Mouse (Mus musculus) intestine, embryonic 16.5 days (tissue): ENCODE results near the gene Gm8232. TPM values are rescaled to one million over a fixed set of nuclear protein-coding genes. Genes with fewer than 3 reads are reported as not detected.
"Not testable (repeated sequence)": the region's sequence is repeated elsewhere in the genome, so short reads cannot be mapped to it uniquely, and the experiment has no call there.

ENCODE experiments used
- ATAC-seq: fragments of 200-750 bp; cut with Nextera tagmentation; 2 replicates; pipeline ENCODE4 v1.8.0; 2017; ENCODE audit warnings: moderate TSS enrichment, moderate library complexity
- H3K27ac ChIP-seq: fragments of 300-500 bp; sonication (generic); 2 replicates; pipeline ENCODE4 v1.5.1; 2014; ENCODE audit warnings: mild to moderate bottlenecking, low read length
- H3K27me3 ChIP-seq: fragments of 300-500 bp; sonication (generic); replicated peaks from 2 replicates; pipeline ENCODE4 v1.6.1; 2014; ENCODE audit warnings: low read length, control low read depth, mixed read lengths; ENCODE audit not compliant: control insufficient read depth, insufficient read depth
- H3K36me3 ChIP-seq: fragments of 300-500 bp; sonication (generic); 2 replicates; pipeline ENCODE4 v1.6.1; 2014; ENCODE audit warnings: low read length, control low read depth; ENCODE audit not compliant: control insufficient read depth, insufficient read depth
- H3K4me1 ChIP-seq: fragments of 300-500 bp; sonication (generic); 2 replicates; pipeline ENCODE4 v1.6.1; 2014; ENCODE audit warnings: low read length, control low read depth, mixed read lengths; ENCODE audit not compliant: control insufficient read depth, insufficient read depth
- H3K4me2 ChIP-seq: fragments of 300-500 bp; sonication (generic); 2 replicates; pipeline ENCODE4 v1.6.1; 2014; ENCODE audit warnings: low read depth, low read length, control low read depth
- H3K4me3 ChIP-seq: fragments of 300-500 bp; sonication (generic); 2 replicates; pipeline ENCODE4 v1.5.1; 2014; ENCODE audit warnings: mild to moderate bottlenecking, low read length
- H3K9ac ChIP-seq: fragments of 300-500 bp; sonication (generic); 2 replicates; pipeline ENCODE4 v1.6.1; 2014; ENCODE audit warnings: low read depth, low read length
- H3K9me3 ChIP-seq: fragments of 300-500 bp; sonication (generic); 2 replicates; pipeline ENCODE4 v1.6.1; 2016; ENCODE audit warnings: low read length, control low read depth; ENCODE audit not compliant: control insufficient read depth
- WGBS: fragments of 180-500 bp; shearing (Covaris S2); extraction: QIAGEN DNeasy Blood & Tissue Kit; methylation state at CpG from one replicate; pipeline ENCODE4 v1.1.7; 2014; 5-methylcytosine and 5-hydroxymethylcytosine counted together
- polyA plus RNA-seq: library from polyadenylated mRNA; unstranded; fragments of >200 nt; fragmentation: Nextera tagmentation; extraction: Ambion mirVana; gene quantifications from 2 replicates; pipeline ENCODE4 v1.2.1, GENCODE M21; 2015

The Gm8232 gene
- polyA plus RNA-seq = not detected in 2 replicates

- H3K4me2 ChIP-seq, H3K9ac ChIP-seq, H3K4me1 ChIP-seq, H3K9me3 ChIP-seq, ATAC-seq, H3K27ac ChIP-seq, H3K27me3 ChIP-seq, H3K4me3 ChIP-seq, H3K36me3 ChIP-seq: not testable (repeated sequence)
- 97% methylated on average over 3 of the region's 3 CpGs for WGBS
Observed at GRCm38 (mm10) chr14:44433335-44433734, at the start of gene Gm8232. TSS of gene Gm8232 (plus strand) at chr14:44433635.

GRCm38 (mm10) chr14:44384233-44384632, 49.2 kb upstream of the Gm8232 start:
- H3K27me3 ChIP-seq, ATAC-seq, H3K4me2 ChIP-seq, H3K9me3 ChIP-seq, H3K27ac ChIP-seq, H3K4me3 ChIP-seq, H3K9ac ChIP-seq, H3K36me3 ChIP-seq, H3K4me1 ChIP-seq: not testable (repeated sequence)
- WGBS = 82% methylated on average over 4 of the region's 4 CpGs

- H3K9ac ChIP-seq, H3K27ac ChIP-seq, H3K4me3 ChIP-seq, H3K9me3 ChIP-seq, H3K4me2 ChIP-seq, H3K27me3 ChIP-seq, ATAC-seq, H3K36me3 ChIP-seq, H3K4me1 ChIP-seq: not testable (repeated sequence)
- no CpG with 5 or more reads among the region's 2 CpGs for WGBS
Observed at GRCm38 (mm10) chr14:44410588-44410987, 22.8 kb upstream of the Gm8232 start, which contains the start of gene Gm3371. TSS of gene Gm3371 (minus strand) at chr14:44410688.

Other genes starting within 250 kb of the Gm8232 start
- not detected in 2 replicates for gene Gm8212, start 236.0 kb upstream of the Gm8232 start, polyA plus RNA-seq
- not detected in 2 replicates for gene 4930503E14Rik, start 220.4 kb upstream of the Gm8232 start, polyA plus RNA-seq
- not detected in 2 replicates for gene Gm8220, start 148.1 kb upstream of the Gm8232 start, polyA plus RNA-seq
- not detected in 2 replicates for gene Gm5930, start 95.1 kb upstream of the Gm8232 start, polyA plus RNA-seq
- not detected in 2 replicates for gene Gm8229, start 68.3 kb upstream of the Gm8232 start, polyA plus RNA-seq
- gene Gm3371, start 22.9 kb upstream of the Gm8232 start, polyA plus RNA-seq = not detected in 2 replicates
- not detected in 2 replicates for gene BC061237, start 58.8 kb downstream of the Gm8232 start, polyA plus RNA-seq
- not detected in 2 replicates for gene Gm17093, start 84.6 kb downstream of the Gm8232 start, polyA plus RNA-seq
- not detected in 2 replicates for gene Gm8247, start 149.5 kb downstream of the Gm8232 start, polyA plus RNA-seq
- gene Gm5624, start 194.3 kb downstream of the Gm8232 start, polyA plus RNA-seq = not detected in 2 replicates